Mouse (Mus musculus) cerebellum, postnatal 25 days (tissue): ENCODE results near the gene Ammecr1.

Experiments
- DNase-seq, 2 experiments: peaks; one replicate each; pipeline ENCODE4 v3.0.0; 2021; ENCODE audit warnings: mixed read lengths in 2 of 2

Gene Ammecr1

DNA sequence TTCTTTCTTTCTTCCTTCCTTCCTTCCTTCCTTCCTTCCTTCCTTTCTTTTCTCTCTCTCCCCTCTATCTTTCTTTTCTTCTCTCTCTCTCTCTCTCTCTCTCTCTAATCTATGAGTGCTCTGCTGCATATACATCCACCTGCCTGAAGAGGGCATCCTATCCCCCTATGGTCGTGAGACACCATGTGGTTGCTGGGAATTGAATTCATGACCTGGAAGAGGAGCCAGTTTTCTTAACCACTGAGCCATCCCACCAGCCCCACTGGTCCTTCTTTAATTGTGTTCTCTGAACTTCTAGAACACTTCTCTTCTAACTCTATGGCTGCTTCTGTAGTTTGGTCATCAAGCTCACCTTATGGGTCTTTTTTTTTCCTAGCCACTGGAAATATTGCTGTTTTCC lies 138.9 kb downstream of the Ammecr1 start:
- DNase-seq = no peak

DNA sequence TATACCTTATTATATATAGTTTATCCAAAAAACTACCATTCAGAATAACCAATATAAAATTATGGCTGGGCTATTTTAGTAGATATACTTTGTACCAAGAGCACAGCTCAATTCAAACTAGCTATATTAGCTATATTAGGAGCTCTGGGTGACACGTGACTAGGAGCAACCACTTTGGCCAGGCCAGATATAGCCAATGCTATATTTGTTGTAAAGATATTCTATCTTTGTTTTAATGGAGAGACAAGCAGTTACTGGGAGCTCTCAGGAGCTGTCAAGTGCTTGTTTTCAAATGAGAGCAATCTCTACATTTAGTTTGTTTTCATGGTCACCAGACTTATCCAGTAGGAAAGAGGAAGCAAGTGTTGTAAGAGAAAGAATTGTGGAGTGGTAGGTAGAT lies 141.2 kb downstream of the Ammecr1 start:
- DNase-seq = no peak

- no peak for DNase-seq
Observed at GRCm38 (mm10) chrX:142821846-142822245, 144.7 kb downstream of the Ammecr1 start.

- no peak for DNase-seq
Observed at GRCm38 (mm10) chrX:142821239-142821638, 145.3 kb downstream of the Ammecr1 start.

DNA sequence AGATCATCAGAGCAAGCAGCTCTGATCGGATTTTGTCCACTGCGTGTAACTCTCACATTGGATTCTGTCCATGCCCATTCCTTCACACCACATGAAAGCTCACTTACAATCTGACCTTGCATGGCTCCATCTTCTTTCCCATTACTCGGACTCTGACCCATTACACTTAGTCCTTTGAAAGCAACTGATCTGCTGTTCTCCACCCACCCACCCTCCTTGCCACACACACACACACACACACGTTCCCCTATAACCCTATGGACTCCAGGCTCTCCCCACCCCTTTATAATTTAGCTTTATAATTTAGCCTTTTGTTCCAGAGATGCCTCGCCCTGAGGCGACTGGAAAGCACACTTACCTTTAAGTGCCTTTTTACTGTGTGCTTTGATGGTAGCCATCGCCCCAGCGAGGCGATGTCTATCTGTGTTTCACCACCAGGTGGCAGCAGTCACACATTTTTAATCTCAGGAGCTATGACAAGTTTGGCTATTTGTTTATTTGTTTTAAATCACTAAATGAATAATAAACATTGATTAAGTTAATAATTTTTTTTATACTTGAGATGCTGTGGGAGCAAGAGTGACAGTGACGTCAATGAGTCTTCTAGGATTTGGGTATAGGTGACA lies 148.4 kb downstream of the Ammecr1 start:
- DNase-seq = peak; percentile 56 to 67

DNA sequence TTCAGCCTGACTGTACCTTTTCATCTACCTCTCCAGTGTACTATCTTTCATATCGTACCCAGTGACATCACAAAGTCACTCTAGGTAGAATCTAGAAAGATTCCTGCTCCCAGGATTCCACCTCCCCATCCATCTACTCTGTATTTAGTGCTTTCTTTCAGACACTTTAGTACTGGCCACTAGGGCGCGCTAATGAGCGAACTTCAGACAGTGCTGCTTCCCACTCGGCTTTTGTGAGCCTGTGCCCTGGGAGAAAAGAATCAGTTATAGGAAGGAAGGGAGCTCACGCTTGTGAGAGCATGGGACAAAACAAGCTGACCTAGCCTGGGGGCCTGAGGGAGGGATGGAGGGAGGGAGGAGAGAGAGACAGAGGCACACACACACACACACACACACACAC lies 153.4 kb downstream of the Ammecr1 start:
- DNase-seq = peak; percentile 39 to 72

- peak; percentile 53 to 70 for DNase-seq
Observed at GRCm38 (mm10) chrX:142808411-142808810, 158.1 kb downstream of the Ammecr1 start.

- peak; percentile 48 to 58 for DNase-seq
Observed at GRCm38 (mm10) chrX:142806620-142807061, 159.9 kb downstream of the Ammecr1 start.

DNA sequence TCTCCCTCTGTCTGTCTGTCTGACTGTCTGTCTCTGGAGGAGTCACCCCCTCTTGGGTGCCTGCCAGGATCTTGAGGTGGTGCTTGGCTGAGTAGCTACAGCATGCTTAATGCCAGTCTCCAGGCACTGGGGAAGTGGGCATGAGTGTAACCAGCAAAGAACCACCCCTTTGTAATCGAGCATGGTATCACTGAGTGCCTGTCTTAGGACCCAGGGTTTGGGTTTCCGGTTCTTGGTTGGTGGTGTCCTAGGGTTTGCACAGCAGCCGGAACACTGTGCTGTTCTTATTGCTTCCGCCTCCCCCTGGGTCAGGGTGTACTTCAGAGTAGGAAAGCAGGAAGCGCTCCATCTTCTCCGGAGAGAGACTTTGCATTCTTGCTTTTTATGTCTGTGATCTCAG lies 160.4 kb downstream of the Ammecr1 start:
- peak; percentile 28 to 31 for DNase-seq

GRCm38 (mm10) chrX:142804596-142804995 lies 161.9 kb downstream of the Ammecr1 start:
- peak; percentile 64 to 72 for DNase-seq
